Mouse (Mus musculus): ENCODE measurements around the gene Zfp420. TPM values are rescaled to one million over a fixed set of nuclear protein-coding genes. Genes with fewer than 3 reads are reported as not detected.

Gene Zfp420
- 12.4 TPM for polyA plus RNA-seq (2017; shearing (Covaris generic))

DNA sequence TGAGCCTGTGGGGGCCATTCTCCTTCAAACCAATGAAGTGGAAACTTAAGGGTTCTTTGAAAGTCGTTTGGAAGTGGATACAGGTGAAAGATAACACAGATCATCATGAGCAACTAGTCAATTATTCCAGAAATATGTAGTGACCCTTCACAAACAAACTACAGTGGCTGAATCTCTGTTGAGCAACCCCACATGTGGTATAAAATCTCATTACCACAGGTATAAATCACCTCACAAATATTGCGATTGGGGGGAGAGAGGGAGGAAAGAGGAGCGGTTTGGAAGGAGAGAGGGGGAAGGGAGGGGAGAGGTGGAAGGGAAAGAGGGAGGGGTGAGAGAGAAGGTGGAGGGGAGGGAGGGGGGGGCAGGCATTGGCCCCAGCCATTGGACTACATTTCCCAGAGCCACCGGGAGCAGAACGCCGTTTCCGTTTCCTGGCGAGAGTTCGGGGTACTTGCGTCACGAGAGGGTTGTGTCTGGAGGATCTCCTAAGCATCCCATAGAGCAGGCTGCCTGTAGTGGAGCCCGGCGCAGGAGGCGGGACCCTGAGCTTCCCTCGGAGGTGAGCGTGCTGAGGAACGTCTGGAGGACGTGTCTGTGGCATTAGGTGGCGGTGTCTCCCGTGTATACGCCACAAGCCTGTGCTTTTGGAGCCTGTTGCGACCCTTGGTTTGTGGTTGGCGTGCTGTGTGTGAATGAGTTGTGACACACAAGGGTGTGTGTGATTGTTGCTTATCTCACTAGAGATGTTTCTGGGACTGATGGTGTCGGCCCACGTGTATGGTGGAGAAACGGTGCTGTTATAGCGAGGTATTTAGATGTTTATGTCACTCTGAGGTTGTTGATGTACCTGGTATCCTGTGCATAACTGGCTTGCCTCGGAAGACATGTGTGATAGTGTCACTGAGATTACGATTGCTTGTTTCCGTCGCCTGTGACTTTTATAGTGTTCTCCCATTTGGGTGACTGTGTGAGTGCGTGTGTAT, at the start of gene Zfp420:
TSS of gene Zfp420 (plus strand) at position 448 of the 986 bp plus-strand sequence.

DNA sequence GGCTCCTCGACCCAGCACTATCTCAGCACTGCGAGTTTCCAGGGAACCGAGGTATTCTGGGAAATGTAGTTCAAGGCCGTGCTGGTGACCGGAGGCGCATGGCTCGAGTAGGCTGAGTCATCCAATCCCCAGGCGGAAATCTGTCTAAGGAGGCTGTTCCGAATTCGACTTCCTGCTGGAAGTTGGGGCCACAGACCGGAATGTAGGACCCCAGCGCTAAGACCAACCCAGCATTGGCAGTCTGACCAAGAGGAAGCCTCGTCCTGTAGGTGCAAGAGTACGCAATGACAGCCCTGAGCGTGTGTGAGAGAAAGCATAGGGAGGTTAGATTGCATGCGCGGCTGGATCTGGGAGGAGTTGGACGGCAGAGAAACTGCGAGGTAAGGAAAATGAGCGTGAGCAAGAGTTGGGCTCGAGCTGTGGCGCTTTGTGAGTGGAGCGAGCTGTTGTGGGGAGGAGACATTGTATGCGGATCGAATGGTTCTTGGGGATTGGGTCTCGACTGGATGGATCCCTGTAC, 43.8 kb upstream of the Zfp420 start, which contains the start of gene Zfp790:
TSS of gene Zfp790 (plus strand) at position 205 of the 520 bp plus-strand sequence.

DNA sequence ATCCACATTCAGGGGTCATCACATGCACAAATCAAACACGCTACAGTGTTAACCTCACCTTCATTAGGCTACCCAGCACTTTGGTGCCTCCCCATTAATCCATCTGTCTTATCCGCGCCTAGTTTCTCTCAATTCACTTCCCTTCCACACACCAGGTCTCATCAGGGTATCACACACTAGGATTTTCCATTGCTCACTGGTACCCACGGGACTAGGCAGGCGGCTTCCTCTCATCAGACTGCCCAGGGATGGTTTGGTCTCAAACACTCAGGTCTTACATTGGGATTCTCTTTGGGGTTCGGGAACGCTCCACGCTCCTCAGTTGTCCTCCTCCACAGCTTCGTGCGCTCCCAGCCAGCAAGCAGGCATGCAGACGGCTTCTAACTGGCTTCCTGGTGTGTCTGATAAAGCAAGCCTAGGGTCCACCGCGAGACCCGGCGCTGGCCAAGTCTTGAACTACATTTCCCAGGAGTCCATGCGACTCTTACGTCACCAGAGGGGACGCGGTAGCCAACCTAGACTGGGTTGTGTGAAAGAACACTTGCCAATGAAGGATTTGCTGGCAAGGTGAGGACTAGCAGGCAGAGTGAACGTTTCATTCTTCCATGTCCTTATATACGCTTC, 6.4 kb upstream of the Zfp420 start, which contains the start of gene Zfp940:
TSS of gene Zfp940 (minus strand) at position 451 of the 624 bp plus-strand sequence.

DNA sequence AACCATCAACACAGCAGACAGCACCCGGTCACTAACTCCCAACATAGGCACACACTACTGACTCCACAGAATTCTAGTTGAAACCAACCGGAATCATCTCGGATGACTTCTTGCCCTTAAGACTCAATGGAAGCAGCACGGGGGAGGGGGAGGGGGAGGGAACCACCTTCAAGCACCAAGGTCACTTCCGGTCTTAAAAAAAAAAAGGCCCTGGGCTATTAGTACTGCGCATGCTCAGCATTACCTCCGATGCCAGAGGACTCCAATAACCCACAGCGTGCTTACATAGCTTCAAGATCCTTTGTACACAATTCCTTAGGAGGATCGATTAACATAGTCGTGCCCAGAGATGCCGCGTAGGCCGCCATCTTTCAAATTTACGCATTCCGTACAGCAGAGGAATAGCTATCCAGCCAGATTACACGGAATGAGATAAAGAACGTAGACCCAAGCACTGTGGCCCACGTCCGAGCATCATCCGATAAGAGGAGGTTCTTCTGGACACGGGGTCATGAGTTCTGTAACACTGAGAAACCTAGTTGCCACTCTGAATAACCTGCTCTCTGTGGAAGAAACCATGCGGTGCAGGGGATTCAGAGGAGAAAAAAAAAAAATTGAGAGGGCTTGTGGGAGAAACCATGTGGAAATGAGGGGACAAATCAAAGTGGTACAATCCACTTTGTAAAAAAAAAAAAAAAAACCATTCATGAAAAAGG, 46.3 kb downstream of the Zfp420 start, which contains the start of gene Zfp27:
TSS of gene Zfp27 (minus strand) at position 607 of the 716 bp plus-strand sequence.

DNA sequence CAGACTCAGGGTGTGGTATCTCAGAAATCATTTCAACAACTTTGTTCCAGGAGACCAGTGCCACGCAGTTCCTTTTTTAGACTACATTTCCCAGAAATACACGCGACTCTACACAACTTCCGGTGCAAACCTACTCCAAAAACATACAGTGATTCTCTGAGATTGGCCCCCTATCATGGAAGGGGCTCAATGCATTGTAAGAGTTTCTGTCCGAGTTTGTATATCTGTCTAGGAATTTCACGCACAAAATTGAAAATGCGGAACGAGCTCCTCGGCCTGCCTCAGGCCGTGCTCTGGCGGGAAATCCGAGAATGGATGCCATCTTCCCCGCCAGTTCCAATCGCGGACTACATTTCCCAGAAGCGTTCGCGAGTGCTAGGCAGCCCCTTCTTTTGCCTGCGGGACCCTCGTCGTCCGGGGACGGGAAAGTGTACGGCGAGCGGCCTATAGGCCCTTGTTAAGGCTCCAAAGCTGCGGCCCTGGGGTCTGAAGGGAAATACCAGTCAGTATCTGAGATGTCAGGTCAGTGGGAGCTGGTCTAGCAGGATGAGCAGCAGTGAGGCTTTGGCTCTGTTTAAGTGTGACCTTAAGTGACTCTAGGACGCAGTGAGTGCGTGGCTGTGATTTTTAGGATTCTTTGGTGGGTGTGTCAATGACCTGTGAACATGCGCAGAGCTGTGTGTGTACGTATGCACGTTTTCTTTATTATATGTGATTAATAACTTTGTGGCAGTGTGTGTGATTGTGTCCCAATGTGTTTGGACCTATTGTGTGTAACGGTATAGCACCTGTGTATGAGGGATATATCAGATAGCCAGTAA, 48.6 kb downstream of the Zfp420 start, which contains the start of gene Zfp383:
TSS of gene Zfp383 (plus strand) at position 94 of the 821 bp plus-strand sequence.

Other genes with a start within 250 kb of the Zfp420 start
- gene Catsperg2, start 132.9 kb upstream of the Zfp420 start, polyA plus RNA-seq (2017; shearing (Covaris generic)), result not detected
- 19.3 TPM for gene Zfp84, start 91.4 kb upstream of the Zfp420 start, polyA plus RNA-seq (2017; shearing (Covaris generic))
- gene Zfp30, start 76.0 kb upstream of the Zfp420 start, polyA plus RNA-seq (2017; shearing (Covaris generic)), result 0.35 TPM
- gene Zfp790, start 43.9 kb upstream of the Zfp420 start, polyA plus RNA-seq (2017; shearing (Covaris generic)), result 17.6 TPM
- gene Zfp940, start 6.3 kb upstream of the Zfp420 start, polyA plus RNA-seq (2017; shearing (Covaris generic)), result 6.2 TPM
- 5.1 TPM for gene Zfp27, start 46.6 kb downstream of the Zfp420 start, polyA plus RNA-seq (2017; shearing (Covaris generic))
- 0.68 TPM for gene Zfp383, start 48.2 kb downstream of the Zfp420 start, polyA plus RNA-seq (2017; shearing (Covaris generic))
- gene Zfp74, start 94.1 kb downstream of the Zfp420 start, polyA plus RNA-seq (2017; shearing (Covaris generic)), result 8.7 TPM
- gene Zfp568, start 124.0 kb downstream of the Zfp420 start, polyA plus RNA-seq (2017; shearing (Covaris generic)), result 7.8 TPM
- gene Zfp14, start 191.4 kb downstream of the Zfp420 start, polyA plus RNA-seq (2017; shearing (Covaris generic)), result 6.7 TPM
- 10.7 TPM for gene Zfp82, start 212.9 kb downstream of the Zfp420 start, polyA plus RNA-seq (2017; shearing (Covaris generic))
- 2.2 TPM for gene Gm26920, start 230.4 kb downstream of the Zfp420 start, polyA plus RNA-seq (2017; shearing (Covaris generic))
- 10.4 TPM for gene Zfp566, start 230.5 kb downstream of the Zfp420 start, polyA plus RNA-seq (2017; shearing (Covaris generic))
- 70.7 TPM for gene Zfp260, start 234.8 kb downstream of the Zfp420 start, polyA plus RNA-seq (2017; shearing (Covaris generic))